ENCODE assay signal across 10 mouse cellular contexts in genomic region chr12:80736464-80737282, GRCm38 (mm10). TPM values are rescaled to one million over a fixed set of nuclear protein-coding genes. Genes with fewer than 3 reads are reported as not detected.
DNase-seq lines count a peak whose midpoint lies in the region; ATAC-seq and TF ChIP-seq lines count a peak whose summit lies in the region.
"Had no signal": no experiment of that assay in that cellular context is flagged by ENCODE, and none has a peak within 500 bp of the region (broad histone marks: within the 10 kb centered on the region; RNA-seq: fewer than 3 reads in every experiment).

No protein-coding gene starts in this region.

- no peak overlapping the region for H3K4me2 ChIP-seq in embryonic facial prominence, embryonic 14.5 days (ENCODE audit: low read depth, low read length)
- peak overlapping the region; percentile 42 for H3K4me2 ChIP-seq in hindbrain, postnatal 0 days (ENCODE audit: low read depth, low read length)
- peak overlapping the region; percentile 18; the same call in 1 of the 2 replicates for H3K4me2 ChIP-seq in midbrain, embryonic 11.5 days
- H3K4me2 ChIP-seq: stomach, embryonic 15.5 days had no signal

- WGBS in embryonic facial prominence, embryonic 14.5 days = 16% methylated on average over 13 of the region's 13 CpGs
- 5% methylated on average over 13 of the region's 13 CpGs for WGBS in hindbrain, postnatal 0 days
- 22% methylated on average over 13 of the region's 13 CpGs for WGBS in midbrain, embryonic 11.5 days
- 10% methylated on average over 13 of the region's 13 CpGs for WGBS in thymus, adult 2 months

- DNase-seq in CD4-positive, CD25-positive, alpha-beta regulatory T cell, adult 2 months (ENCODE audit: low read depth, low spot score) = peak; percentile 33
- DNase-seq in CD4-positive helper T cell, adult 2 months (ENCODE audit: low read depth, low spot score) = peak; percentile 21
- DNase-seq in embryonic facial prominence, embryonic 14.5 days (ENCODE audit: low spot score) = peak; percentile 86
- DNase-seq in hindbrain, postnatal 0 days (ENCODE audit: low spot score) = peak; percentile 93
- peak; percentile 92 for DNase-seq in midbrain, embryonic 11.5 days (ENCODE audit: low spot score, missing footprints)
- DNase-seq in thymus, adult 2 months = peak; percentile 48
- no peak for DNase-seq in adrenal gland, postnatal 36 days

- no peak for TF ChIP-seq POLR2A in thymus, adult 2 months (IDR thresholded peaks at IDR 0.05; ENCODE audit: control insufficient read depth, extremely low read depth, insufficient read depth, low read length, poor library complexity)

- peaks cover 4% of the 10 kb centered on the region; the same call in 1 of the 2 replicates for H3K9me3 ChIP-seq in embryonic facial prominence, embryonic 14.5 days (ENCODE audit: control insufficient read depth, low read length)
- no peaks in the 10 kb centered on the region for H3K9me3 ChIP-seq in hindbrain, postnatal 0 days (ENCODE audit: low read length)
- H3K9me3 ChIP-seq in midbrain, embryonic 11.5 days (ENCODE audit: control insufficient read depth, low read length) = no peaks in the 10 kb centered on the region; the same call in 1 of the 2 replicates
- H3K9me3 ChIP-seq: stomach, embryonic 15.5 days had no signal

- ATAC-seq in CD4-positive, CD25-positive, alpha-beta regulatory T cell, adult 4 months = no peak
- peak; percentile 74 for ATAC-seq in embryonic facial prominence, embryonic 14.5 days (ENCODE audit: low read depth)
- ATAC-seq in hindbrain, postnatal 0 days = peak; percentile 87
- peak; percentile 75 for ATAC-seq in midbrain, embryonic 11.5 days (ENCODE audit: low FRiP score)

- H3K4me1 ChIP-seq in embryonic facial prominence, embryonic 14.5 days (ENCODE audit: control insufficient read depth, insufficient read depth, low read length) = peaks cover 4% of the 10 kb centered on the region; the same call in 1 of the 2 replicates
- H3K4me1 ChIP-seq in hindbrain, postnatal 0 days (ENCODE audit: insufficient read depth, low read length) = peaks cover 20% of the 10 kb centered on the region
- H3K4me1 ChIP-seq in midbrain, embryonic 11.5 days (ENCODE audit: control insufficient read depth, insufficient read depth, low read length) = peaks cover 13% of the 10 kb centered on the region
- H3K4me1 ChIP-seq in thymus, adult 2 months (replicated peaks; ENCODE audit: control insufficient read depth, insufficient read depth, low read length) = peaks cover 12% of the 10 kb centered on the region

- no peak overlapping the region for H3K4me3 ChIP-seq in embryonic facial prominence, embryonic 14.5 days (ENCODE audit: low read depth, low read length)
- H3K4me3 ChIP-seq in hindbrain, postnatal 0 days (ENCODE audit: low read length) = no peak overlapping the region
- H3K4me3 ChIP-seq in midbrain, embryonic 11.5 days (ENCODE audit: low read depth, low read length) = no peak overlapping the region
- no peak overlapping the region for H3K4me3 ChIP-seq in thymus, adult 2 months (ENCODE audit: control insufficient read depth, insufficient read depth, low read length)
- H3K4me3 ChIP-seq: stomach, embryonic 15.5 days had no signal

- H3K27me3 ChIP-seq in embryonic facial prominence, embryonic 14.5 days (replicated peaks; ENCODE audit: control insufficient read depth, insufficient read depth, low read length) = no peaks in the 10 kb centered on the region
- no peaks in the 10 kb centered on the region for H3K27me3 ChIP-seq in hindbrain, postnatal 0 days (ENCODE audit: insufficient read depth, low read length)
- H3K27me3 ChIP-seq in midbrain, embryonic 11.5 days (ENCODE audit: control insufficient read depth, insufficient read depth, low read length) = no peaks in the 10 kb centered on the region
- no peaks in the 10 kb centered on the region for H3K27me3 ChIP-seq in thymus, adult 2 months (ENCODE audit: control insufficient read depth, insufficient read depth, low read length)
- H3K27me3 ChIP-seq: stomach, embryonic 15.5 days had no signal

- no peaks in the 10 kb centered on the region for H3K36me3 ChIP-seq in embryonic facial prominence, embryonic 14.5 days (ENCODE audit: control insufficient read depth, insufficient read depth, low read length)
- no peaks in the 10 kb centered on the region for H3K36me3 ChIP-seq in hindbrain, postnatal 0 days (ENCODE audit: insufficient read depth, low read length)
- H3K36me3 ChIP-seq in midbrain, embryonic 11.5 days (ENCODE audit: control insufficient read depth, insufficient read depth, low read length) = no peaks in the 10 kb centered on the region
- no peaks in the 10 kb centered on the region for H3K36me3 ChIP-seq in thymus, adult 2 months (ENCODE audit: control insufficient read depth, insufficient read depth, low read length)
- H3K36me3 ChIP-seq: stomach, embryonic 15.5 days had no signal

- H3K27ac ChIP-seq in embryonic facial prominence, embryonic 14.5 days (replicated peaks; ENCODE audit: low read depth, low read length) = no peak overlapping the region
- peak overlapping the region; percentile 91 for H3K27ac ChIP-seq in hindbrain, postnatal 0 days
- H3K27ac ChIP-seq in midbrain, embryonic 11.5 days (ENCODE audit: low read depth, low read length) = peak overlapping the region; percentile 60
- no peak overlapping the region for H3K27ac ChIP-seq in thymus, adult 2 months (ENCODE audit: control insufficient read depth, insufficient read depth, low read length)
- H3K27ac ChIP-seq: stomach, embryonic 15.5 days had no signal

- no peak for TF ChIP-seq CTCF in hindbrain, postnatal 0 days (IDR thresholded peaks at IDR 0.05; ENCODE audit: low read depth)
- no peak for TF ChIP-seq CTCF in thymus, adult 2 months (IDR thresholded peaks at IDR 0.05; ENCODE audit: borderline replicate concordance, control insufficient read depth, extremely low read depth, insufficient read depth, low read length, poor library complexity)

- H3K9ac ChIP-seq in embryonic facial prominence, embryonic 14.5 days (ENCODE audit: low read depth, low read length) = no peak overlapping the region
- H3K9ac ChIP-seq in hindbrain, postnatal 0 days (replicated peaks; ENCODE audit: low read length) = peak overlapping the region; percentile 31; the same call in 1 of the 2 replicates
- peak overlapping the region; percentile 39; the same call in 1 of the 2 replicates for H3K9ac ChIP-seq in midbrain, embryonic 11.5 days (ENCODE audit: low read length)
- H3K9ac ChIP-seq: stomach, embryonic 15.5 days had no signal

RNA-seq across cellular contexts. Expression of gene Ccdc177, which starts 23.8 kb away (rescaled TPM):
- polyA plus RNA-seq in CD4-positive, CD25-positive, alpha-beta regulatory T cell, adult 4 months (2017; shearing (Covaris generic)) = not detected
- polyA plus RNA-seq in embryonic facial prominence, embryonic 14.5 days (2014; fragmentation: Nextera tagmentation; extraction: Ambion mirVana) = 0.14 and 0.24 TPM in 2 replicates
- 18.6 and 23.7 TPM in 2 replicates for total RNA-seq in hindbrain, postnatal 0 days (2014; rRNA removed)
- 1.8 and 2.0 TPM in 2 replicates for polyA plus RNA-seq in hindbrain, postnatal 0 days (2015; fragmentation: Nextera tagmentation; extraction: Ambion mirVana)
- 4.9 and 5.3 TPM in 2 replicates for polyA plus RNA-seq in midbrain, embryonic 11.5 days (2014; fragmentation: Nextera tagmentation; extraction: Ambion mirVana)
- not detected in 2 replicates for polyA plus RNA-seq in thymus, adult 2 months (2012; rRNA removed)
- not detected for total RNA-seq in adrenal gland, postnatal 36 days (2021)
- polyA plus RNA-seq: heart, embryonic 16.5 days had no signal

RNA-seq across cellular contexts. Expression of gene Plekhd1, which starts 44.3 kb away (rescaled TPM):
- under 1 TPM; 0.28 to 0.90 TPM for polyA plus RNA-seq in CD4-positive, CD25-positive, alpha-beta regulatory T cell, adult 4 months (2017; shearing (Covaris generic))
- 1.2 and 1.4 TPM in 2 replicates for polyA plus RNA-seq in embryonic facial prominence, embryonic 14.5 days (2014; fragmentation: Nextera tagmentation; extraction: Ambion mirVana)
- 7.1 and 9.8 TPM in 2 replicates for total RNA-seq in hindbrain, postnatal 0 days (2014; rRNA removed)
- polyA plus RNA-seq in hindbrain, postnatal 0 days (2015; fragmentation: Nextera tagmentation; extraction: Ambion mirVana) = 6.6 and 7.2 TPM in 2 replicates
- polyA plus RNA-seq in midbrain, embryonic 11.5 days (2014; fragmentation: Nextera tagmentation; extraction: Ambion mirVana) = 1.1 and 1.4 TPM in 2 replicates
- 0.18 and 0.20 TPM in 2 replicates for polyA plus RNA-seq in thymus, adult 2 months (2012; rRNA removed)
- total RNA-seq in adrenal gland, postnatal 36 days (2021) = not detected

RNA-seq across cellular contexts. Expression of gene Susd6, which starts 53.6 kb away (rescaled TPM):
- polyA plus RNA-seq in CD4-positive, CD25-positive, alpha-beta regulatory T cell, adult 4 months (2017; shearing (Covaris generic)) = 10 to 100 TPM; 23.1 to 29.8 TPM
- 20.6 and 21.0 TPM in 2 replicates for polyA plus RNA-seq in embryonic facial prominence, embryonic 14.5 days (2014; fragmentation: Nextera tagmentation; extraction: Ambion mirVana)
- total RNA-seq in hindbrain, postnatal 0 days (2014; rRNA removed) = 21.3 and 26.3 TPM in 2 replicates
- polyA plus RNA-seq in hindbrain, postnatal 0 days (2015; fragmentation: Nextera tagmentation; extraction: Ambion mirVana) = 9.2 and 9.9 TPM in 2 replicates
- 18.4 and 19.0 TPM in 2 replicates for polyA plus RNA-seq in midbrain, embryonic 11.5 days (2014; fragmentation: Nextera tagmentation; extraction: Ambion mirVana)
- 81.3 and 81.8 TPM in 2 replicates for polyA plus RNA-seq in thymus, adult 2 months (2012; rRNA removed)
- 10 to 100 TPM; 53.9 to 59.4 TPM for total RNA-seq in adrenal gland, postnatal 36 days (2021)

Comparison
In these comparisons a context has a peak if more than half of its experiments do, and no peak if none do; other contexts are left out.
1. DNase-seq: peak in CD4-positive, CD25-positive, alpha-beta regulatory T cell, adult 2 months (single experiment), CD4-positive helper T cell, adult 2 months (single experiment), embryonic facial prominence, embryonic 14.5 days (single experiment), hindbrain, postnatal 0 days (single experiment), midbrain, embryonic 11.5 days (single experiment) and thymus, adult 2 months (single experiment); none in adrenal gland, postnatal 36 days (0 of 2).
2. H3K27ac ChIP-seq: peak in hindbrain, postnatal 0 days (single experiment) and midbrain, embryonic 11.5 days (single experiment); none in embryonic facial prominence, embryonic 14.5 days (single experiment) and thymus, adult 2 months (single experiment).